Mouse (Mus musculus) heart, postnatal 25 days (tissue): ENCODE measurements around the gene Rassf9. TPM values are rescaled to one million over a fixed set of nuclear protein-coding genes. Genes with fewer than 3 reads are reported as not detected.

Source experiments
- DNase-seq: peaks from one replicate; pipeline ENCODE4 v3.0.0; 2022; ENCODE audit warnings: low spot score
- intact Hi-C: fragments of 180-260 bp; cut with DNase I; formaldehyde crosslinking; loops from one replicate; pipeline ENCODE4 v1.15.1; 2025
- total RNA-seq, 2 experiments: library from RNA; stranded (reverse); gene quantifications; 2 replicates each; pipeline ENCODE4 v1.2.3; 2021

Rassf9 gene
- total RNA-seq: 10 to 100 TPM; 16.2 to 17.0 TPM

DNA sequence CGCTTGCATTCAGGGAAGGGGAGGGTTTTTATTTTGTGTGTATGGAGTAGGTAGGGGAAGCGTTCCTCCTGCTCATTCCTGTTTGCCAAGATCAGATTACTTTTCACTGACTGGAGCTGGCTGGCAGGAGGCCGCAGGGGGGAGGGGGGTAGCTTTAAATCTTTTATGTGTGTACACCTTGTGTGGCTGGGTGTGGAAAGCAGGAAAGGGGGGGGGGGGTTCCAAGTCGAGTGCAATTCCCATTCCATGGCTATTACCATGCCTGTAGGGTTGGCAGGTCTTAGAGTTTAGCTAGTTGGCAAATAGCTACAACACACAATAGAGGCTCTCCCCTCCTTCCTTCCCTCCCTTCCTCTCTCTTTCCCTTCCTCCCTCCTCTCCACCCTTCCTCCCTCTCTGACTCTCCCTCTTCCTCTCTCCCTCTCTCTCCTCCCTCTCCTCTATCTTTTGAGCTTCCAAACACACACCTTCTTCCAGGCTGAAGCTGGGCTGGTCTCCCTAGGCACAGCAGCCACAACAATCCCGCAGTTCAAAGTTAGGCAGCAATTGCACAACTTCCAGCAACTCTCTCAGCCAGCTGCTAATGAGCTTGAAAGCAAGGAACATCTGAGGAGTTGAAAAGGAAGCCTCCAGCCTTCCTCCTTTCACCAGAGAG is at the start of gene Rassf9:
Rassf9 (plus strand) TSS at position 416 of the 655 bp plus-strand sequence.
- DNase-seq: no peak
- intact Hi-C loops: loop anchor here (10.0 kb wide), 1 partner anchor 53 kb away; no protein-coding TSS in a partner anchor

DNA sequence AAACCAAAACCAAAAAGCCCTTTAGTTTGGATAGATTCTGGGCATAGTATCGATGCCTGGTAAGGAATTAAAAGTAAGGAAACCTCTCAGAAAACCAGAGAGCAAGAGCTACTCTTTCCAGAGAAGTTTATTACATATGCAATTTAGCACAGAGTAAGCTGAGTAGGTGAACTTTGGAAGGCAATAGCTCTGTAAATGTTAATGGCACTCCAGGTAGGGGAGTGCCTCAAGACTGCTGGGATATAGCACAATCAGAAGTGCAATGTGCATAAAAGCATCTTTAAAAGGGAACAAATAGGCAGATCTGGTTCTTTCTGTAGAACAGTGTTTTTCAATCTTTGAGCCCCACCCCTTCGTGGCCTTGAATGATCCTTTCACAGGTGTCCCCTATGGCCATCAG is 42.6 kb upstream of the Rassf9 start:
- intact Hi-C loops: no loop called here
- DNase-seq: no peak

DNA sequence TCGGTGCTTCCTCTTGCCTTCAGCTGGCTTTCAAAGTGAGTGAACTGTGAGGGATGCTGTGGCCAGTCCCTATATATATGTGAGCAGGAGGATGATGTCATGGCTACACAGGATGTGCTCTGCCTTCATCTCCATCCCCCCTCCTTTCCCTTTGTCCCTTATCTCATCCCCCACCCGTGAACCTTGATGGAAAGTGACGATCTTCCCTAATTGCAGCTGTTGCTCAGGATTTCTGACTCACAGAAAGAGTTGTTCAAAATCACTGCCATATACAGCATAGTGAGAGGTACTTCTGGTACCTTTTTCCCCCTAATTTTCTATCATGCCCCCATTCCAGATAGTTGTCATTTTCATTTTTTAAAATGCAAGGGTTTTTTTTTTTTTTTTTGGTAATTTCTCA is 21.6 kb upstream of the Rassf9 start, which contains the start of gene Nts:
Nts (minus strand) TSS at position 101 of the 400 bp plus-strand sequence.
- no peak for DNase-seq
- intact Hi-C loops: loop anchor here (5.0 kb wide), 1 partner anchor 38 kb away; no protein-coding TSS in a partner anchor

DNA sequence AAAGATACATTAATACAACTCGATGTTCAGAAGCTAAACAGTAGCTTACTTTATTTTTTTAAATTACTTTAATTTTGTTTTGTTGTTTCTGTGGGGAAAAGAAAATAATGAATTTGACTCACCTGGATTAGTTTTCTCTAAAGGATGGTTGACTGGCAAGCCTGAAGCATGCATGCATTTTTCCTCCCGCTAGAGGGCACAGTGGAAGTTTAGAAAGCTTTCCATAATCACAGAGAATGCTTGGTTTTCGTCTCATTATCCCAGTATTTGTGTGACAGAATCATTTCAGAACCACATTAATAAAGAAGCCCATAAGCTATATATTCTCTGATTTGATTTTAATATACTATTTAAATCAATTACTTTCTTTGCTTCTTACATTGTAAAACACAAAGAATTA is 20.2 kb upstream of the Rassf9 start:
- no peak for DNase-seq
- intact Hi-C loops: loop anchor here (2.0 to 5.0 kb wide), 2 partner anchors 39 to 331 kb away; no protein-coding TSS in a partner anchor

DNA sequence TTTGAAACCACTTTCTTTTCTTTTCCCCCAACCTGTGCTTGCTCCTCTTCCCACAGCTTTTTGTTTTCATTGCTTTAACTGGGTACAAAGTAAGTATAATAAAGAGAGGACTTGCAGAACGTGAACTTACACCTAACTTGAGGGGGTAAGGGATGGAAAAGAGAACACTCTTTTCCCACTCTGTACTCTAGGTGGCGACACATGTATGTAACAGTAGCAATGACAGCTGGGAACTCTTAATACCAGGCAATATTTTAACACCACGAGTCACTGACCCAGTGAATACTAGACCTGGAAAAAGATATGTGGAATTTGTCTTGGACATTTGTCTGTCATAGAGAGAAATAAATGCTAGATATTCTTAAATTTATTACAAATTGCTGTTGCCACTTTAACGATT is 13.3 kb upstream of the Rassf9 start:
- DNase-seq: no peak
- intact Hi-C loops: loop anchor here (2.0 kb wide), 1 partner anchor 236 kb away; no protein-coding TSS in a partner anchor

DNA sequence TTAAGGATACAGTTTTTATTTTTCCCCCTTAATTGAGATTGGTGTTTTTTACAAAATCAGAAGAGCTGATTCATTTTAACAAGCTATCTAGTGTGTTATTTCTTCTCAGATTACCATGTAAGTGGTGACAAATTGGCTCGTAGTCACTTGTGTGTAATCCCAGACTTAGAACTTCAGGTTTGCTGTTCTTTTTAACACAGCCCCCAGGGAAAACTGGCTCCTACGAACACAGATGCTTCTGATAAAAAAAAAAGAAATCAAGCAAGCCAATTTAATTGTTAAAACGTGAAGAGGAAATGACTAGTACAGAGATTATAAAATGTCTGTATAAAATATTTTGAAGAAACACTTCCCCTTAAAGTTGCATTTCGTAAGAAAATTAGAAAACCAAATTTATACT is 4.6 kb upstream of the Rassf9 start:
- DNase-seq: no peak
- intact Hi-C loops: no loop called here

DNA sequence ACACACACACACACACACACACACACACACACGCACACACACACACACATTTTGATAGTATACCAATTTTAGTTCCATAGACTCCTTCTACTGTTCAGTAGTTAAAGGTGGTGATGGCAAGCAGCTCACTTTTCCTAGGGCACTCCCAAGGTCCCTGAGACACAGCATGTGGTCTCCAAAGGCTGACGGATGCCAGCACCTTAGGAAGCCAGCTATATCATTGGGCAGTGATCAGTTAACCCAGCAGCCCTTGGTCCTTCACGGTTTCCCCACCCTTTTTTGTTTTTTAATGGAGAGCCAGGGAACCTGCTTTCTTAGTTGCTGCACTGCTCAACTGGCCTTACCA is 588 bp upstream of the Rassf9 start:
- intact Hi-C loops: loop anchor here (10.0 kb wide), 1 partner anchor 53 kb away; no protein-coding TSS in a partner anchor

DNA sequence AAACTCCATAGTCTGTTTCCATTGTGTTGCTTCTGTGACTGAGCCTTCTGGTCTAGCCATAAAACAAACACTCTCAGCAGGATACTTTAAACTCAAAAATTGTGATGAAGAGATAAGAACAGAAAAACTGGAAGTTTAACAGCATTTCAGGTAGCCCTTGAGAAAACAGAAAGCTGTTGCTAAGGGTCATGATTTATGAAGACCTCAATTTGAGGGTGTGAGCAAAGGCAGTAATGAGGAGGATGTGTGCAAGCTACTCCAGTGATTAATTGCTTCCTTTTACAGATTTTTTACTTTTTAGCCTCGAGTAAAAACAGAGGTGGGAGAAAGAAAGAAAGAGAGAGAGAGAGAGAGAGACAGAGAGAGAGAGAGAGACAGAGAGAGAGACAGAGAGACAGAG is 2.1 kb downstream of the Rassf9 start:
- intact Hi-C loops: loop anchor here (10.0 kb wide), 1 partner anchor 51 kb away; no protein-coding TSS in a partner anchor
- DNase-seq: no peak

More for the DNA sequence above, 588 bp upstream of the Rassf9 start:
- no peak for DNase-seq

DNA sequence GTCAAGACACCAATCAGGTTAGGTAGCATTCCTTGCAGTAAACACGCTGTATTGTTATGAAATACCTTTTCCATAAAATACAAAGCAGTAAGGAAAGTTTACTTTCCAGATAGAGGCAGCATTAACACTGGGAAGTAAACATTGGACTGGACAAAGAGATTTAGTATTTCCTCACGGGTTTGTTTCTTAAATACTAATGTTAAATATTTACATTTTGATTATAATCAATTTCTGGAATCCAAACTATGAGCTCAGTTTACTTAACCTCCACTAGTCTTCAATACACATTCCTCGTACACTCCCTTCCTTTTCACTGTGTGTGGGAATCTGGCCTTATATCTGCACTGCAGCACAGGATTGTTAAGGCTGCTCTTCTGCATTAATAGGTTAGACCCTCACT is 15.9 kb downstream of the Rassf9 start:
- intact Hi-C loops: no loop called here
- DNase-seq: no peak

DNA sequence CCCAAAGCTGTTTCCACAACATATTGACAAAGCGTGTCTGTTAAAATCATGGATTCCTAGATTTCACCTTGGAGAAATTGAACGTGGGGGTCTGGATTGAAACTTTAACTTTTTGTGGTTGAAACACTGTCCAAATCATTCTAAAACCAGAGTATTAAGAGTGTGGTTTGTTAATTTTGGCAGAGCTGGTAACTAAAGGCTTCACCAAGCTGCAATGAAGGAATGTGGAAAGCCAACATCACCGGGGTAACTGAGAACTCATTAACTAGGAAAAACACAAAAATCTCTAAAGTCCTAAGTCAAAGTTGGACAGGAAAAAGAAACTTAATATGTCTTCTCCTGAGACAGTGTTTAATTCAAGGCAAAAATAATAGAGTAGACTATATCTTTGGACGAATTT is 41.9 kb downstream of the Rassf9 start:
- DNase-seq: no peak
- intact Hi-C loops: no loop called here

DNA sequence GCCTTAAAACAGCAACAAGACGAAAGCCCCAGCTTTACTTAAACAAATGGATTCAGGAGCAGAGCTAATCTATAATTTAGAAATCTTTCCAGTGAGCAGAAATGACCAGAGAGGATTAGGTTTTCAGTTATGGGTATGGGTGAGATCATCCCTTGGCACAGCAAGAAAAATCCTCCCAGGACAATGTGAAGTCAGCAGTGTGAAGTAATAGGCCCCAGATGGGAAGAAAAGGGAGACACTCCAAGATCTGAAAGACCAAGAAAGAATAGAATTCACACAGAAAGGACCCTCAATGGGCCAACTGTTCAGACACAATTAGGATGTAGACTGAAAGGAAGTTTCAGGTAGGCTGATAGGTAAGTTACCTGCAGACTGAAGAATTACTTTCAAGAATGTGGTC is 50.5 kb downstream of the Rassf9 start:
- intact Hi-C loops: loop anchor here (10.0 kb wide), 1 partner anchor 48 kb away; the partner anchor contains the start of gene Rassf9
- no peak for DNase-seq

DNA sequence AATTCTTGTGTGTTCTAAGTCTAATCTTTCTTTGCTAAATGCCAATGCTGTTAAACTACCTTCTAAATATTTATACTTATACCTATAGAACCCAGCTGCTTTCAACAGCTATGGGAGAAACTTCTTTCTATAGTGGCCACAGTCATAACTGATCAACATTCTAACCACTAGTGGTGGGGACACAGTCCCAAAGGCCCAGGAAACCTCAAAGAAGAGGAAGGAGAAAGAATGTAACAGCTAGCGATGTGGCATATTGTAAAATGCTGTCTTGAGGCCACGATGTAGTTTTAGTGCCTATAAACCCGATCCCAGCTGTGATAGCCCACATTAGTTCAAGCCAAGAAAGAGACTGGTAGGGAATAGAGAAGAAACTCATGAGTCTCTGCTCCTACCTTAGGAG is 65.9 kb downstream of the Rassf9 start:
- DNase-seq: no peak
- intact Hi-C loops: no loop called here

DNA sequence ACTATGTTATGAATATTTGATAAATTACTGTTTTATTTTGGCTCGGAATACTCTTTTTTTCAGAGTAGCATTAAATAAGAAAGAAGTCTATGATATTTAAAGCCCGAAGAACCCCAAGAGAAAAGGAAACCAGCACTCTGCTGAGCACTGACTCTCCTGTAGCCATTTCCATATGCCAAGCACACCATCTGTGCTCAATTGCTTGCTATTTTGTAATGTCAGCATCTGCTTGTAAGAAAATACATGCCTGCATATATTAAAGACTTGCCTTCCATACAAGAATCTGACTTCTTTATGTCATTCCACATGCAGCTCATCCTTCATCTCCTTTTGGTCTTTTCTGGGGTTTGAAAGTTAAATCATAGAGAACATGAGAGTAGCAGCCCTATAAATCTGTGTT is 82.3 kb downstream of the Rassf9 start:
- intact Hi-C loops: no loop called here
- no peak for DNase-seq

Other genes starting within 250 kb of the Rassf9 start
- gene Nts, start 21.7 kb upstream of the Rassf9 start, total RNA-seq: 1 to 10 TPM in 1 of 2 experiments, under 1 TPM in 1; 0.84 to 1.3 TPM